Mouse (Mus musculus) right cerebral cortex, adult 2 months (tissue): ENCODE measurements around the gene C530008M17Rik.
"Not testable (repeated sequence)": the region's sequence is repeated elsewhere in the genome, so short reads cannot be mapped to it uniquely, and the experiment has no call there.

Experiments
- DNase-seq, 2 experiments: peaks; one replicate each; pipeline ENCODE4 v3.0.0; 2021 to 2022; ENCODE audit warnings: low spot score in 2 of 2

Gene C530008M17Rik

GRCm38 (mm10) chr5:76904713-76905404, 248.5 kb downstream of the C530008M17Rik start:
- no peak for DNase-seq

DNA sequence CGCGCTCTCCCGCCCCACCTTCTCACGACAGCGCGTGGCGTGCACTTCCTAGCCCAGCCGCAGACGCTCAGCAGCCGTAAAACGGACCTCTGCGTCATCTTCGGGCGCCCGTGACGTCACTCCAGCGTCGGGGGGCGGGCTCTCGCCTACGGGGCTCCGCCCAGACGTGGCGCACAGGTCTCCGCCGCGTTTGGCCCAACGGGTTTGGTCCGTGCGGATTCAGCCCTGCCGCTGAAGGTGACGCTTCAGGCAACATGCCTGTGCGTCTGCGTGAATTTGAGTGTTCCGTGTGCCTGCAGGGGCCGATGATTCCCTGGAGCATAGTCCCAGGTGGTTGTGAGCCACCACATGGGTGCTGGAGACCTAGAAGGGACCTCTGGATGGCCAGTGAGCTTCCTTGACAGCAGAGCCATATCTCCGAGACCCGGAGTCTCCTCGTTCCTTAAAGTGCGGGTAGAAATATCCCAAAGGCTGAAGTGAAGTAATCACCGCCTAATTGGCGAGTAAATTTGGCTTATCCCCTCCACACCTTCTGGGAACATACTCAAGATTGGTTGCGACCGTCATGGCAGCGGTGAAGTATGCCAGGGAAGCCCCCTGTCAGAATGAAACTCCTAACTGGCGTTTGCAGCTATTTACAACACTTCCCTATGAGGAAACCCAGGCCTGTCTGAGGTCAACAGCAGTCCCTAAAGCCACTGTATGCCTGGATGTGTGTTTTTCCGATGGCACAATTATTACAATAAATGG, 249.3 kb downstream of the C530008M17Rik start, which contains the start of gene Aasdh:
Aasdh (minus strand) TSS at position 110 of the 750 bp plus-strand sequence.
- DNase-seq: peak; percentile 96 to 97

DNA sequence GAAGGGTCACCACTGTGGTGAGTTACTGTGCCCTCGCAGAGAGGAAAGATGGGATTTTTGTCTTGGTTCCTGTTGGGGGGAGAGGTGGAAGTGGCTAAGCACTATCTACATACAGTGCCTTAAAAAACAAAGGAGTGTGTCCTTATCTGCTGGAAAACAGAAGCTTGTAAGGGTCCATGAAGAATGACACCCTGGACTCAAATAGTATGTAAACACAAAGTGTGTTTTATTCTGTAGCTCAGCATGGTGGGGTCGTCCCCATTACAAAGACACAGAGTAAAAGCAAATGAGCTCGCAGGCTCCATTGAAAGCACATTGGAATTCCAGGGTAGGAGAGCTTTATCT, 249.8 kb downstream of the C530008M17Rik start:
- no peak for DNase-seq

- DNase-seq: no peak
Observed at GRCm38 (mm10) chr5:76910807-76911206, 254.5 kb downstream of the C530008M17Rik start.

DNA sequence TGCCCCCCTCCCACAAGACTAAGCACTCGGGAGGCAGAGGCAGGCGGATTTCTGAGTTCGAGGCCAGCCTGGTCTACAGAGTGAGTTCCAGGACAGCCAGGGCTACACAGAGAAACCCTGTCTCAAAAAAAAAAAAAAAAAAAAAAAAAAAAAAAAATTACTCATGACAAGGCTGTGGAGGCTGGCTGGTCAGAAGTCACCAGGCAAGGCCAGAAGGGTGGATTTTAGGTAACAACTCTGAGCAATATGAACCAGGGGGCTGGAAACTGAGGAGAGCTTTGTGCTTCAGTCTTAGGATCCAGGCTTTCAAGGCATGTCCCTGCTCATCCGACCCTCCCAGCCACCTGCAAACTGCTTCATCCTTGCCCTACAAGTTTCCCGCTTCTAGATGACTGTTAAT, 256.2 kb downstream of the C530008M17Rik start:
- DNase-seq: not testable (repeated sequence)

- no peak for DNase-seq
Observed at GRCm38 (mm10) chr5:76922833-76923232, 266.5 kb downstream of the C530008M17Rik start.
